ENCODE assay signal across 19 mouse cellular contexts in genomic region chr7:130435776-130436175, GRCm38 (mm10).
"Had no signal": no experiment of that assay in that cellular context is flagged by ENCODE, and none has a peak within 500 bp of the region (broad histone marks: within the 10 kb centered on the region; RNA-seq: fewer than 3 reads in every experiment).

No protein-coding gene starts in this region.

- DNase-seq: kidney, adult 18-20 months; kidney, postnatal 14 days; layer of hippocampus, adult 9-11 months; liver; lung, adult 18-20 months; lung, postnatal 10 days; lung, postnatal 36 days; thymus, adult 2 months; thymus, postnatal 14 days; thymus, postnatal 4 days had no signal

- H3K4me1 ChIP-seq: liver, embryonic 15.5 days; lung, embryonic 15.5 days; midbrain, embryonic 10.5 days; midbrain, embryonic 13.5 days had no signal

- H3K9ac ChIP-seq: limb, embryonic 13.5 days; liver, embryonic 12.5 days; liver, embryonic 15.5 days; lung, embryonic 15.5 days; midbrain, embryonic 13.5 days had no signal

- H3K4me2 ChIP-seq: limb, embryonic 13.5 days; liver, embryonic 12.5 days; liver, embryonic 15.5 days; lung, embryonic 15.5 days; midbrain, embryonic 13.5 days had no signal

- H3K9me3 ChIP-seq: limb, embryonic 10.5 days; limb, embryonic 13.5 days; liver, embryonic 12.5 days; liver, embryonic 15.5 days; lung, embryonic 15.5 days; megakaryocyte, embryonic 14.5 days; midbrain, embryonic 10.5 days; midbrain, embryonic 13.5 days had no signal

- H3K4me3 ChIP-seq: layer of hippocampus, adult 2 months; limb, embryonic 10.5 days; limb, embryonic 13.5 days; liver, embryonic 12.5 days; liver, embryonic 15.5 days; lung, embryonic 15.5 days; megakaryocyte, embryonic 14.5 days; midbrain, embryonic 10.5 days; midbrain, embryonic 13.5 days had no signal

- H3K27ac ChIP-seq: layer of hippocampus, adult 2 months; limb, embryonic 10.5 days; limb, embryonic 13.5 days; liver, embryonic 12.5 days; liver, embryonic 15.5 days; lung, embryonic 15.5 days; midbrain, embryonic 10.5 days; midbrain, embryonic 13.5 days had no signal

- H3K36me3 ChIP-seq: limb, embryonic 10.5 days; limb, embryonic 13.5 days; lung, embryonic 15.5 days; midbrain, embryonic 13.5 days had no signal

- ATAC-seq: liver, embryonic 12.5 days; midbrain, embryonic 13.5 days had no signal

- H3K27me3 ChIP-seq: limb, embryonic 13.5 days; liver, embryonic 12.5 days; liver, embryonic 15.5 days; lung, embryonic 15.5 days; megakaryocyte, embryonic 14.5 days; midbrain, embryonic 13.5 days had no signal
